Mouse (Mus musculus) E14TG2a.4 (cell line): Measurements from ENCODE around the gene Polm.

ENCODE experiments used
- CTCF ChIP-seq: conservative IDR thresholded peaks from 2 replicates; pipeline ENCODE4 v1.5.1; 2014; ENCODE audit warnings: low read length
- POU5F1 ChIP-seq: IDR thresholded peaks from 2 replicates; pipeline ENCODE4 v1.6.1; 2014; ENCODE audit warnings: low read length, borderline replicate concordance

GRCm38 (mm10) chr11:5887250-5887649, 49.4 kb upstream of the Polm start:
- no peak for TF ChIP-seq CTCF
- TF ChIP-seq POU5F1: no peak
